Mouse (Mus musculus): ENCODE measurements at regions not wholly inside any gene's neighbourhood (a gene's known extent, or its start where the extent isn't known, plus 50 kb on each side); places are given as distances from the start of the nearest gene placed in this dataset.

- ATAC-seq (replicated peaks in 1 of 2; ENCODE audit: insufficient read depth in 1 of 2, low FRiP score in 2 of 2, low TSS enrichment in 1 of 2, low read depth in 1 of 2, poor library complexity in 2 of 2, severe bottlenecking in 2 of 2): peak in 1 of 2 experiments; percentile 42; a peak in 1 of 4 replicates
Observed at GRCm38 (mm10) chr4:109610222-109610621, 56.8 kb downstream of the Cdkn2c start.

- ATAC-seq (replicated peaks in 1 of 2; ENCODE audit: insufficient read depth in 1 of 2, low FRiP score in 2 of 2, low TSS enrichment in 1 of 2, low read depth in 1 of 2, poor library complexity in 2 of 2, severe bottlenecking in 2 of 2): peak; percentile 37 to 76; a peak in 2 of 4 replicates
Observed at GRCm38 (mm10) chr4:109609770-109610169, 57.2 kb downstream of the Cdkn2c start.

GRCm38 (mm10) chr4:109589760-109590312 is 58.7 kb upstream of the 4930522H14Rik start:
- peak in 1 of 2 experiments; percentile 32; a peak in 1 of 4 replicates for ATAC-seq (replicated peaks in 1 of 2; ENCODE audit: insufficient read depth in 1 of 2, low FRiP score in 2 of 2, low TSS enrichment in 1 of 2, low read depth in 1 of 2, poor library complexity in 2 of 2, severe bottlenecking in 2 of 2)

- ATAC-seq (replicated peaks in 1 of 2; ENCODE audit: insufficient read depth in 1 of 2, low FRiP score in 2 of 2, low TSS enrichment in 1 of 2, low read depth in 1 of 2, poor library complexity in 2 of 2, severe bottlenecking in 2 of 2): no peak
Observed at GRCm38 (mm10) chr4:109583185-109583786, 52.2 kb upstream of the 4930522H14Rik start.

GRCm38 (mm10) chr4:109582523-109582922 is 51.4 kb upstream of the 4930522H14Rik start:
- no peak for ATAC-seq (replicated peaks in 1 of 2; ENCODE audit: insufficient read depth in 1 of 2, low FRiP score in 2 of 2, low TSS enrichment in 1 of 2, low read depth in 1 of 2, poor library complexity in 2 of 2, severe bottlenecking in 2 of 2)

Measured in hematopoietic stem cell, adult 5-6 weeks (primary cell).